Mouse (Mus musculus): Measurements from ENCODE around the gene Mctp2.
"Not testable (repeated sequence)": the region's sequence is repeated elsewhere in the genome, so short reads cannot be mapped to it uniquely, and the experiment has no call there.

The Mctp2 gene

DNA sequence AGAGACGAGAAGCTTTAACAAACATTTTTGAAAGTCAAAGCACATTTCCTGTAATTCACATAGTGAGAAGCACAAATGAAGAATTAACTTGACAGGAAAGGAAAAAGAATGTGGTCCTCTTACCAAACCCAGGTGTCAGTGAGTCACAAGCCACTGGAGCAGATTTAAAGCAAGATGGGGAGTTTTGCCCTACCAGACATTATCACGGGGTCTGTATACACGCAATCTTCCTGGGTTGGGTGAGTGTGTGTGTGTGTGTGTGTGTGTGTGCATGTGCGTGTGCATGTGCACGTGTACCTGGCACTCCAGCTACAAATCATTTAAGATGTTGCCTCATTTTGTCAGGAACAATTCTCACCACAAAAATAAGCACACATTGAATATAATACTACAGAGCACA, 30.9 kb downstream of the Mctp2 start:
- no peak for DNase-seq (ENCODE audit: inconsistent age in 2 of 2, low spot score in 1 of 2)

DNA sequence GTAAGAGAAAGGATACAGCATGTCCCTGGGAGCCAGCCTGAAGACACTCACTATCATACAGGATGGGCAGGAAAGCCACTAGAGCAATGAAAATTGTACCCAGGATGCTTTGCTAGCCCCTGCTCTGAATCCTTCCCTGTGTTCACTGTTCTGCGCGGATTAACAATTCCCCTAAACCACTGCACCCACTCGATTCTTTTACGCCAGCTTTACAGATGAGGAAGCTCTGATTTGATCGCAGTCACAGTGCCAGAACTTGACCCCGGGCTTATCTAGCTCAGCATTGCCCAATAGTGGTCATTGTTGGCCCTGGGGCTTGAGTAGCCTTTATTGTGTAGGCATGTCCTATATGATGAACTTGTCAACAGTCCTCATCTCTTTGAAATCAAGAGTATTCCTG, 34.9 kb downstream of the Mctp2 start:
- DNase-seq (ENCODE audit: inconsistent age in 2 of 2, low spot score in 1 of 2) = no peak

DNA sequence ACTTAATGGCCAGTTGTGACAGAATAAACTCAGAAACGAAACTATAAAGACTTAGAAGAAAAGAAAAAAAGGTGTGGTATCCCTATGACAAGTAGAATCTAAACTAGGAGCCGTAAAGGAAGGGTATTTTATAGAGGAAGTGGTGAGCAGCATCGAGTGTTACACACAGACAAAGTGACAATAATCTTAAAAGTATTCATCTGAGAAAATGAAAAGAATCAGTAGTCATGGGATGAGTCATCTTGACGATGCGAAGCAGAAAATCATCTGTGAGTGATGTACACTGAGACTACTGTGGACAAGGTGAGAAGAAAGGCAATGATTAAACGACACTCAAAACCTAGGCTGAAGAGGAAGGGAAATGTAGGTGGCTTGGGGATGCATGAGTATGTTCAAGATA, 36.4 kb downstream of the Mctp2 start:
- DNase-seq (ENCODE audit: inconsistent age in 2 of 2, low spot score in 1 of 2) = no peak

DNA sequence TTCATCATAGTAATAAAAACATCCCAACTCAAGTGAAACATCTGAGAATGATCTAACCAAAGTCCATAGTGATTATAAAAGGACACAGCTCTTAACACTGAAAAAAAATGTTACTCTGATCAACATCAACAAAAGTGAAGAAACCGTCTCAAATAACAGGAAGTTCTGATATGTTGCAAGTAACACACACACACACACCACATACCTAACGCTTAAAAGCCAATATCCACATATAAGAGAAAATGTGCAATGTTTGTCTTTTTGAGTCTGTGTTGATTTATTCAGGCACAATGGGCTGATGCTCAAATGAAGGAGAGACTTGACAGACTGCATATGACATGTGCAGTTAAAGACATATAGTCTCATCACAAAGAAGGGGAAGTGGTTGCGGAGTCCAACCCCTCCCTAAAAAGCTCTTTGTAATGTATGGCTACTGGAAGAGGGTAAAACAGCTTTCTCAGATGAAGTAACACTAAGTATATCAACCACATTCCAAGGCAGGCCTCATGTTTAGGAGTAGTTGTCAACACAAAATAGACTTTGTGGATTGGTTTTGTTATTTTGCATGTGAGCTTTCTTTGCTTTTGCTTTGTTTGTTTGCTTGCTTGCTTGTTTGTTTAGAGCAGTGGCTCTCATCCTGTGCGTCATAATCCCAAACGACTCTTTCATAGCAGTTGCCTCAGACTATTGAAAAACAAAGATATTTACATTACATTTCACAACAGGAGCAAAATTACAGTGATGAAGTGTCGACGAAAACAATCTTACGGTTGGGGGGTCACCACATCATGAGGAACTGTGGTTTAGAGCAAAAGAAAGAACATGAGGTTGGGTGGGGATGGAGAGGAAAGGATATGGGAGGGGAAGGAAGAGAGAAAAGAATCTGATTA, 45.4 kb downstream of the Mctp2 start:
- DNase-seq (ENCODE audit: inconsistent age in 2 of 2, low spot score in 1 of 2) = no peak

DNA sequence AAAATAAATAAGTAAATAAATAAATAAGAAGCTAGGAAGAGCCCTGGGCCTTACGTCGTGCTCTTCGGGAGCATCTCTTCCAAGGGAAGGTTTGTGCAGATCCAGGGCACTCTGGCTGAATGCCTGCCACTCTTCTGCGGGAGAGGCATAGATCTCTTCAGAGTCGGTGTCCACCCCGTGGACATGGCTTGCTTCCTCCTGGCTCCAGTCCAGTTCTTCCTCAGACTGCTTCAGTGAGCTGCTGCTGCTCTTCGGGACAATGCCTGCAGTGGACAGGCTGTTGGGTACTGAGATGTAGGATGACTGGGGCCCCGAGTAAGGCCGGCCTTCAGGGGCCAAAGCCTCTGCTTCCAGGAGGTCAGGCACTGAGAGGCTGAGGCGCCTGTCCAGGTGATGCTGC, 47.4 kb downstream of the Mctp2 start:
- no peak for DNase-seq (ENCODE audit: inconsistent age in 2 of 2, low spot score in 1 of 2)

DNA sequence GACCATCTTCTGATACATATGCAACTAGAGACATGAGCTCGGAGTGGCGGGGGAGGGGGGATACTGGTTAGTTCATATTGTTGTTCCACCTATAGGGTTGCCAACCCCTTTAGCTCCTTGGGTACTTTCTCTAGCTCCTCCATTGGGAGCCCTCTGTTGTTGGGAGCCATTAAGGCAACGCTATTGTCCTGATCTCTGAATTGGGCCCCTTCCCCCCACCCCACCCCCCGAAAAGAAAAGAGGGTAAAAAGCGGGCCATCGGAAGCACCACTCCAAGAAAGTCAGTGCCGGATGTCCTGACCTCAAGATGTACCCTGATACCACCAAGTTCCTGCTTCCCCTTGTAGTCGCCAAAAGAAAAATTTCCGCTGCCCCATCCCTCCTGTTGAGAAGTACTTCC, 56.1 kb downstream of the Mctp2 start:
- not testable (repeated sequence) for DNase-seq (ENCODE audit: inconsistent age in 2 of 2, low spot score in 1 of 2)

DNA sequence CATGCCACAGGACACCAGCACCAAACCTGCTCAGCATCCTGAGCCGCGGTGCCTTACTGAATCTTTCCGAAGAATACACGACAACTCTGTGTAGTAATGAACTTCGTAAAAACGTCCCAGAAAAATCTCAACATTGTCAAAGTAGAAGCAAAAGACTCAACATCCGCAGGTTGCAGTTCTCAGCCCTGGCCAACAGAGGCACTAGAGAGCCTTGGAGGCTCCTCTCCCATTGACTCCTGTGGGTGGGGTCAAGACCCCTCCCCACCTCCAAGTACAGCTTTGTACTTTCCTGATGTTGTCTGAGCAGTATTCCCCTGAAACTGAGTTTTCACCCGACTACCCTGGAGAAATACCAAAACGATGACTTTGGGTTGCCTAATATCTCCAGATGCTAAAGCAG, 65.1 kb downstream of the Mctp2 start:
- DNase-seq (ENCODE audit: inconsistent age in 2 of 2, low spot score in 1 of 2) = no peak

DNA sequence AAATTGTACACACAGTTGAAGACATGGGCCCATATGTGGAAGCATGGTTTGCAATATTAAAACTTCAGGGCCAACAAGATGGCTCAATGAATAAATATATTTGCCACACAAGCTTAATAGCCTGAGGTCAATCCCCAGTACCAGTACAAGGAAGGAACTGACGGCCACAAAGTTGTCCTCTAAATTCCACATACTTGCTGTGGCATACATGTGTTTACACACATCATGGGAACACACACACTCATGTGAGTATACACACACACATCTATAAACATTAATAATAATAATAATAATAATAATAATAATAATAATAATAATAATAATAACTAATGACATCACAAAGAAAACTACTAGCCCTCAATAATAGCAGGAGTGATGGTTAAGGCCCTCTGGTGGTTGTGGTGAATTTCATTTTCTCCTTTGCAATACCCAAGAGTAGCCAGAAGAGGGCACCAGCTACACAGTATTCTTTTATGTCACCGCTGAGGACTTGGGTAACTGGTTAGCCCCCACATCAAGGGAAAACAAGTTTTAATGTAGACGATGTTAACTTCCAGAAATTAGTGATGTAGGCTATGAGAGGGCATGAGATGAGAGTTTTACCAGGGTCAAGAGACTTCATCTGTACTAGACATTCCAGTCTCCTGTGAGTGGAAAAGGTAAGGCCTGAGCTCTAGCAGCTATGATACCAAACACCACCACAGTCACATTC, 66.5 kb downstream of the Mctp2 start:
- peak; percentile 13 to 81 for DNase-seq (ENCODE audit: inconsistent age in 2 of 2, low spot score in 1 of 2)

DNA sequence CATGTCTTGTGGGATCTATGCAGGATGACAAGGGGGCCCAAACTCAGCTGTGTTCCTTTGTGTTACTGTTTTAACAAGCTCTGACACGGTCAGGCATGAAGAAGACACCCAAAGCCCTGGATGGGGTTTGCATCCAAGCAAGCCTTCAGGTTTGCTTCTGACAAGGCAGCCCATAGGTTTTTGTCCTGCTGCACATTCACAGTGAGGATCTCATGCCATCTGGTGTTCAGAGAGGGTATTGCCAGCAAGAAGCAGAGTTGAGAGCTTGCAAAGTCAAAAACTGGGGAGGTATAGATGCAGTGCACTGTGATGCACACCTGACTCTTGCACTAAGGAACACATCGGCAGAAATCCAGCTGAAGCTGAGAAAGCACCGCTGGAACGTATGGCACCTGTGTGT, 67.8 kb downstream of the Mctp2 start:
- peak; percentile 51 to 84 for DNase-seq (ENCODE audit: inconsistent age in 2 of 2, low spot score in 1 of 2)

DNA sequence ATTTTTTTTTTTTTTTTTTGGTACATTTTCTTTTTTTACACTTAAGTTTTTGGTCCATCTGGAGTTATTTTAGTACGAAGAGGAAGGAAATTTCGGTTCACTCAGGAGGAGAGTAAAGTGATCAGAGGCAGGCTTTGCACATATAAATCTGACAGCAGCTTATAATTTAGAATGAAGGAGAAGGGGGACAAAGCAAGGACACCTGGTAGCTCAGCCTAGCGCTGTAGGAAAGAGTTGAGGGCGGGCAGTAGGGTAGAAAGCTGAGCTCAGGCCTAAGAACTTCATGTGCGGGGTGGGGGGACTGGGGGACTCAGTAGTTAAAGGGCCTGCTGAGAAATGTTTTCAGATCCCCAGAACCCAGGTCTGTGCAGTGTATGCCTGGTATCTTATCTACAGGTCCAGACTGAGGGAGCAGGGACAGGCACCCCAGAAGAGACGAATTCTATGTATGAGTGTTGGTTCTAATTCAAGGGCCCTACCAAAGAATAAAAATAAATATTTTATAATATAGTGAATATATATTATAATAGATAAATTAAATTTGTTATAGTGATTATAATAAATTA, 71.9 kb downstream of the Mctp2 start:
- DNase-seq (ENCODE audit: inconsistent age in 2 of 2, low spot score in 1 of 2) = no peak

DNA sequence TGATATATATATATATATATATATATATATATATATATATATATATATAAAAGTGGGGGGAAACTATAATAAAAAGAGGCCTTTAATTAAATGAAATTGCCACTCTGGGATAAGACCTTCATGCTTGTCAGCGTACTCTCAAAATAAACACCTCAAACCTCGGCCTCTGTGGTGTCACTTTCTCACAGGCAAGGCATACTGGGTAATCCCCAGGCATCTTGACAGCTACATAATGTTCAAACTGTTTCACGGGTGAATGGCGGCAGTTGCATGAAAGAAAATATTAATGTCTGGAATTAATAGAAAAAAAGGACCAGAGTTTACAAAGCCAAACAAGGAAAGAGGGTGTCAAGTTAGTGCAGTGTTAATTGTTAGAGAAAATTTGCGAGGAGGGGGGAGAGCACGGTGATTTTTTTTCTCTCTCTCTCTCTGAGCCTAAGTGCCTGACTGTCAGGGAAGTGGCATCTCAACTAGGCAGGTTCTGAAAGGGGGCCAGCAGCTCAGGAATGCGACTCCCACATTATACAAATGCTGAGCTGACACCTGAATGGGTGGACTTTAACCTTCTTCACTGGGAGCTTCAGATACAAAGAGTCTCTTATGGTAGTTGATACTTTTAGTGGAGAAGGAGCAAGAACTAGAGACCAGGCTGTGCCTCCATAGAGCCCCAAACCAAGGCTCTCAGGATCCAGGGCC, 75.1 kb downstream of the Mctp2 start:
- no peak for DNase-seq (ENCODE audit: inconsistent age in 2 of 2, low spot score in 1 of 2)

DNA sequence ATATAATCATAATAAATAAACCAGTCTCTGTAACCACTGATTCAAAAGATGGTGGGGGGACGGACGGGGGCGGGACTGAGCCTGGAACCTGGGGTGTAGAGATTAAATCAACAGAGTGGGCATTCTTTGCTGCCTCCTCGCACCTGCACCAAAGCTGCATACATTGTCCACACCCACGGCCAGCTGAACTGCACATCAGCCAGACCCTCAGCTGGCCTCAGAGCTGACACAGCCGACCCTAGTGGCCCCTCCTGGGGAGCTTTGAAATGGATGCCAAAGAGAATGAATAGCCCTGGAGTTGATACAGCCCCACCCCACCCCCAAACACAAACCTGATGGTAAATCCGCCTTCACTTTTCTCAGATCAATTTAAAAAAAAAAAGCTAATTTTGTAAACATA, 76.5 kb downstream of the Mctp2 start:
- no peak for DNase-seq (ENCODE audit: inconsistent age in 2 of 2, low spot score in 1 of 2)

DNA sequence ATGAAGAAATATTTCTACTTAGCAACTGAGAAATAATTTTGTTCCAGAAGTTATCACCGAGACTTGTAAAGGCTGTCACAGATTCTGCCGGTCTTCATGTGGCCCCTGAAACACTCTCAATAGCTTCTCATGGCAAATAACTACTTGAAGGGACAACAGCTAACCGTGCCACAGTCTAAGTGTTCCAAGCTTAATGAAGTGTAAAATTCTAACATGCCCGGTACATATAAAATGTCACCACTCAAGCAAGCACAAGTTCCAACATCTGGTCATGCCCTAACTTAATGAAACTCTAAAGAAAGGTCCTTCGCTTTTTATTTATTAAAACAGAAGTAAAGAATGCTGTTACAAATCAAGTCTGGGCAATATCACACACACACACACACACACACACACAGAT, 82.8 kb downstream of the Mctp2 start:
- DNase-seq (ENCODE audit: inconsistent age in 2 of 2, low spot score in 1 of 2) = no peak

DNA sequence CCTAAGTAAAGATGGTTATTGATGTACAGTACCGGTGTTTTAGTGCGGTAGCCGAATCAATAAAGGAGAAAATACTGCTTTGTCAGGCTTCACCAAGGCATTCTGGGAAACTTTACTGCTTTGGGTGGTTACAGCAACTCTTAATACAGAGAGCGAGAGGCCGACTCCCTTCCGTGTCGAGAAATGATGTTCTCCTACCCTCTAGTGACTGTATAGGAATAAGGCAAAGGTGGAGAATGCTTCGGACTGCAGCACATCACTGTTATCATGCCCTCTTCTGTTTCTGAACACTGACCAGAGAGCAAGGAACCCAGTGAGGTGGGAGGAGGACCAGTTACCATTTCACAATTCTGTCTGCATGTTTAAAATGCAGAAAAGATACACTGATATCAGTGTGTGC, 83.9 kb downstream of the Mctp2 start:
- no peak for DNase-seq (ENCODE audit: inconsistent age in 2 of 2, low spot score in 1 of 2)

DNA sequence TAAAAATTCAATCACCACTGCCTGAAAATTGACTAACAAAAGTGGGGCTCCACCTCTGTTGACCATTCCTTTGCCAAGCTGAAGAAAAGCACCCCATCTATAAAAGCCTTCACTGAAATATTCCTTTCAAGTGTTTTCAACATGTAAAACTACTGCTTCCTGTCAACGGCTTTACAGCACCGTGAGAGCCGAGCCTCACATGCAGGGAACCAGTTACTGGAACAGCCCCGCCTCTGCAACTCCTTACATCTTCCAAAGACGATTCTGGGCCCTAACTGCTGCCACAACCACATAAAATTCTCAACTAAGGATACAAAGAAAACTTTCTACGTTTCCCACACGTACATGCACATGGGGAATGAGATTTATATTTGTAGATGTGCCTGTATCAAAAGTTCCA, 88.4 kb downstream of the Mctp2 start:
- DNase-seq (ENCODE audit: inconsistent age in 2 of 2, low spot score in 1 of 2) = no peak

DNA sequence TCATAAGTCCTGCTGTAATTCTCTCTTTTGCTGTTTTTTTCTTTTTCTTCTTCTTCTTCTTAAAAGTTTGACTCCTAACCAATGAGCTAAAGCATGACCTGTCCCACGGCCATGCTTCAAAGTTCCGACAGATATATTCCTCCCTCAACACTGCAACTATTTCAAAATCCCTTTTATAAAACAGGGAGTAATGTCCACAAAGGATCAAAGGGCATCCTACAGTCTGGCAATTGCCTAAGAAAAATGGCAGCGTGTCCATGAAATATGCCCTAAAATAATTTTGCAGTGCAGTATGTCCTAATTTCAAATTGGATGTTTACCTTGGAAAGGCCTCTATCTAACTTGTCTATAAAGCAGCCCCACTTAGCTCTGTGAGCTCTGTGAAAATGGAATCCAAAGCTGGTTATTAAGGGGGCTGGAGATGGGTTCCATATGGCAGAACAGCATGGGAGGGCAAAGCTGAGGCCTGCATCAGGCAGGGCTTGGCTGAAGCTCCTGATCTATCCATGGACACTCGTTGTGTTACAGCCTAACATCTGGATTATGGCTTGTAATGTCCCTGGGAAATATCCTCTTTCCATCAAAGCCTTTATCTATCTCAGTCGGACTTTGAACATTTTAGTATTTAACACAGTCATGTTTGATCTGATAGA, 90.7 kb downstream of the Mctp2 start:
- no peak for DNase-seq (ENCODE audit: inconsistent age in 2 of 2, low spot score in 1 of 2)

DNA sequence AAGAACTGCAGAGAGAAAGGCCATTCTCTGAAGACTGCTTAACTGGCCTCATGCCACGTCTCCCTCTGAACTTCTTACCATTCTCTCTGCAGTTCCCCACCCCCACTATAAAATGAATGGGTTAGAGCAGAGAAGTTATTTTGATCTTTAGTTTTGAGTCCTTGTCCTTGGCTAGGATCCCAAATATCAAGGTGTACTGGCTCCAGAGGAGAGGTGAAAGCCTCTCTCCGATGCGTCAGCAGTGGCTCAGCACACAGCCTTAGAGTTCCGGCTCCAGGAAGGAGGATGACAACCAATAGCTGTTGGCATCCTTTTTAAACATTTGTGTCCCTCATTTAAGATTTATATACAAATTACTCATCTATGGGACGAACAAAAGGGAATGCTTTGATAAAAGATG, 96.2 kb downstream of the Mctp2 start:
- DNase-seq (ENCODE audit: inconsistent age in 2 of 2, low spot score in 1 of 2) = peak; percentile 49 to 70

DNA sequence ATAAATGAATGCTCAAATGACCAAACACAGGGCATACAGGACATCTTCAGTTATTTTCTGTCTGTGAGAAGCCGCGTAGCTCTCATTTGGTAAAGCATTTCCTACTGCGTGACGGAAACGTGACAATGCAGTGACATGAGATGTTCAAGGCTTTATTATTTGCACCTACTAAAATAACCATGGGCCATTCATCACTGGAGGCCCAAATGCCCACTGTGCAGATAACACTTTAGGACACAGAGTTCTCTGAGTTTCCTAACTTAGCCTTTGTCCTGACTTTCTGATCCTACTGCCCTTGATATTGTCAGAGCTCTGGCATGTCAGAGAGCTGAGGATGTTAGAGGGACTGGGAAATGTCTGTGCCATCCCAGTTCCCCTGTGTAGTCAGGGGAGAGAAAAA, 97.1 kb downstream of the Mctp2 start:
- peak; percentile 43 to 62 for DNase-seq (ENCODE audit: inconsistent age in 2 of 2, low spot score in 1 of 2)

DNA sequence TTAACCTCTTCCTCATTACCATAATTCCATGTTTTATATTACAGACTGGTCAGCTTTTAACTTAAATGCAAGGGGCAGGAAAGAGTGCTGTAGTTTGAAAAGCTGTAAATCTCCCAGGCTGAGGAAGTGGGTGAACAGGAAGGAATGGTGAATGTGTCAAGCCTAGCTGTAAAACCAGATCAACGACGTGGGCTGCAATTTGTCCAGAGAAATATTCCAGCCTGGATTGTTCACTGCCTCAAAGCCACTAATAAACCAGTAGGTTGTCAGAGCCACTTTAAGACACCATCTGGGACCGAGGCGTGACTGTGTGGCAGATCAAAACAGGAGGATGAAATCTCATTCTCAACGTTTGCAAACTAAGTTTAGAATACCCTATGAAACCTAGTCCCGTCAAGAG, 99.6 kb downstream of the Mctp2 start:
- no peak for DNase-seq (ENCODE audit: inconsistent age in 2 of 2, low spot score in 1 of 2)

DNA sequence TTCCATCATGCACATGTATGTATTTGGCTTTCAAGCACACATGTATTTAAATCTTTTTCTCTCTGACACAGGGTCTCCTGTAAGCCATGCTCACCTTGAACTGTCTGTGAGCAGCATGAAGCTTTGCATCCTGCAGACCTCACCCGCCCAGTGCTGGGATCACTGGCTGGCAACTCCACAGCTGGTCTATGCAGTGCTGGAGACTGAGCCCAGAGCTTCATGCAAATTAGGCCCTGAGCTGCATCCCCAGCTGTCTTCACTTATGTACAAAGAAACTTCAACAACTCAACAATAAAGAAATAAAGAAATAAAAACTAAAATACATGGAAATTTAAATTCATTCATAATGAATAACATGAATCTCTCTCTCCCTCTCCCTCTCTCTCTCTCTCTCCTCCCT, 110.7 kb downstream of the Mctp2 start:
- DNase-seq (ENCODE audit: inconsistent age in 2 of 2, low spot score in 1 of 2) = no peak

DNA sequence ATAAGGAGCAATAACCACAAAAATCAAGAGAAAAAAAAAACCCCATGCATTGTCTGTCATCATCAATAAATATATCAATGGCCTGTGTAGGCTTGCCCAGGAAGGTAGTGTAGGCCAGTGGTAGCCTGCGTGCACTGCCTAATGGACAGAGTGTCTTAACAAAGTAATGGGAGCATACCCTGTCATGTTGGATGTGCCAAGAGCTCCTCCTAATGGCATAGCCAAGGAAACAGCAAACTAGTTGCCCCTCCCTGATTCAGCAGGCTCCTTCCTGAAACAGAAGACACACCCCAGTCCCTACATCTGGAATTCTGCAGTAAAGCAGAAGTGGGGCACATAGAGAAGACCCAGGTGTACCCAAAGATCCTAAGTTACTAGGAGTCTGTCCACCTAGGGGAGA, 113.1 kb downstream of the Mctp2 start:
- peak in 1 of 2 experiments; percentile 50 for DNase-seq (ENCODE audit: inconsistent age in 2 of 2, low spot score in 1 of 2)
